Mouse (Mus musculus) adrenal gland (tissue): ENCODE measurements around the gene S1pr4.

Source experiments
- intact Hi-C: fragments of 180-260 bp; cut with DNase I; formaldehyde crosslinking; loops from one replicate; pipeline ENCODE4 v1.15.1; 2025
- long read RNA-seq, 2 experiments: library from polyadenylated mRNA; unstranded; transcript quantifications; one replicate each; pipeline ENCODE4 v2.0.0; 2020; ENCODE audit warnings: borderline replicate concordance in 1 of 2; ENCODE audit not compliant: insufficient replicate concordance in 1 of 2

S1pr4 gene
- long read RNA-seq, experiment 1, partial matches to known transcripts, result 0 of 2 reads
- long read RNA-seq, experiment 1, other reads (novel, unspliced or antisense), result 0 of 2 reads
- long read RNA-seq, experiment 2, partial matches to known transcripts, result 0 of 4 reads
- long read RNA-seq, experiment 2, other reads (novel, unspliced or antisense), result 0 of 4 reads

DNA sequence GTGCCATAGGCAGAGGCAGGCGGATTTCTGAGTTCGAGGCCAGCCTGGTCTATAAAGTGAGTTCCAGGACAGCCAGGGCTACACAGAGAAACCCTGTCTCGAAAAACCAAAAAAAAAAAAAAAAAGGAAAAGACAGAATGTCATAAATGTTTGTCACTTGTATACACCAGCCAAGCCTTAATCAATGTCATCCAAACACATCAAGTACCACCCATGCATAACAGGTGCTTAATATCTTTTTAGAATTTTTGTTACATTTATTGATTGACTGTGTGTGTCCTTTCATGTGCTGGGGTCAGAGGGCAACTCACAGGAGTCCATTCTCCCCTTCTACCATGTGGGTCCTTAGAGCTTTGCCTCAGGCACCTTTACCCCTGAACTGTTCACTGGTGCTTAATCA lies at the start of gene S1pr4:
Gene S1pr4 (minus strand): TSS at position 101 of the 400 bp plus-strand sequence.
- intact Hi-C loops, result loop anchor here (5.0 kb wide), 2 partner anchors 52 to 672 kb away; no protein-coding TSS in a partner anchor

DNA sequence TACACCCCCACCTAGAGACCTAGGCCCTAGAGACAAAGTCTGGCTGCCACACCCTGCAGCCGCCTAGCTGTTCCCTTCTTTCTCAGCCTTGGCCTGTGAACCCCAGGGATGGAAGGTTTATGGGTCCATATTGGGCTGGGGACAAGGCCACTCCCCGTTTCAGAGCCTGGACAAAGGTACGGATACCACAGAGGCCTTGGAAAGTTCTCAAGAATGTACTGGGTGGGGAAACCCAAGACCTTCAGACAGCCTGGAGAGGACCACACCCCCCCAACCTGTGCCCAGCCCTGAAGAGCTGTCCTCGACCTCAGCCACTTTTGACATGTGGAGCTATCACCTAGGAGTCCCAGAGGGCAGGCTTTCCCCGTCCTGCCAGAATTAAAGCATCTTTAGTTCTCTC lies 49.0 kb upstream of the S1pr4 start:
- intact Hi-C loops, result no loop called here

DNA sequence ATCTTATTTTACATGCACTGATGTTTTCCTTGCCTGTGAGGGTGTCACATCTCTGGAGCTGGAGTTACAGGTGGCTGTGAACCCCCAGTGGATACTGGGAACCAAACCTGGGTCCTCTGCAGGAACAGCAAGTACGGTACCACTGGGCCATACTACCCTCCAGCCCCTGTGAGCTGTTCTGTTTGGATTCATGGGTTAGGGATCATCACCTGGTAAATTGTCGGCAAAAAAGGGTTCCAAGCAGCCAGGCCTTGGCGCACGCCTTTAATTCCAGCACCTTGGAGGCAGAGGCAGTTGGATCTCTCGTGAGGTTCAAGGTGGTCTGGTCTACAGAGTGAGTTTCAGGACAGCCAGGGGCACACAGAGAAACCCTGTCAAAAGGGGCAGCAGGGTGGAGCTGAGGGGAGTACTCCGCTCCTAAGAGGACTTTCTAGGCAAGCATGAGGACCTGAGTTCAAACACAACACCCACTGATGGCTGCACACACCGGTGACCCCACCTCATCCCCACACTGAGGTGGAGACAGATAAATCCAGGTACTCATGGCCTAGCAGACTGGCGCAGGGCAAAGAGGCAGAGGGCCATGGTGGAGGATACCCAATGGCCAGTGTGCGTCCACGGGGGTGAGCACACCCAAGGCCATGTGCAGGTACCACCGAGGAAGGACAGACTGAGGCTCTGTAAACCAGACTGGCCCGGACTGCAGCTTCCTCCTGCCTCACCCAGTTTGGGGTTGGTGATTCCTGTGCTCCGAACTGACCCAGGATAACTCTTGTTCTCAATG lies 47.0 kb upstream of the S1pr4 start:
- intact Hi-C loops, result no loop called here

DNA sequence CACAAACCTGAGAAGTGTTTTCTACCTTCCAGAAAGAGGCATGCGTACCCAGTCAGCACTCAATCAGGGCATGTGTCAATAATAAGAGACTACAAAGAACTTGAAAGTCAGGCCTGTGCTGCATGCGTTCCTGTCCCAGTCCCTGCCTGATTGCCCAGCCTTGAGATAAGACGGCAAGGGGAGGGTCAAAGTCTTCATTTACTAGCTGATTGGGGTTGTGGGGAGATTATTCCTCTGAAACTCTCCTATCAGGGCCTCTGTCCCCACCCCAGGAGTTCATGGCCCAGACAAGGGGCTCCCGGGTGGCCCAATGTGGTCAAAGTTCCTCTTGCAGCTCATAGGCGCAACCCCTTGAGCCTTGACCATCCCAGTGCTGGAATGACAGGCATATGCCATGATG lies 46.4 kb upstream of the S1pr4 start:
- intact Hi-C loops, result no loop called here

DNA sequence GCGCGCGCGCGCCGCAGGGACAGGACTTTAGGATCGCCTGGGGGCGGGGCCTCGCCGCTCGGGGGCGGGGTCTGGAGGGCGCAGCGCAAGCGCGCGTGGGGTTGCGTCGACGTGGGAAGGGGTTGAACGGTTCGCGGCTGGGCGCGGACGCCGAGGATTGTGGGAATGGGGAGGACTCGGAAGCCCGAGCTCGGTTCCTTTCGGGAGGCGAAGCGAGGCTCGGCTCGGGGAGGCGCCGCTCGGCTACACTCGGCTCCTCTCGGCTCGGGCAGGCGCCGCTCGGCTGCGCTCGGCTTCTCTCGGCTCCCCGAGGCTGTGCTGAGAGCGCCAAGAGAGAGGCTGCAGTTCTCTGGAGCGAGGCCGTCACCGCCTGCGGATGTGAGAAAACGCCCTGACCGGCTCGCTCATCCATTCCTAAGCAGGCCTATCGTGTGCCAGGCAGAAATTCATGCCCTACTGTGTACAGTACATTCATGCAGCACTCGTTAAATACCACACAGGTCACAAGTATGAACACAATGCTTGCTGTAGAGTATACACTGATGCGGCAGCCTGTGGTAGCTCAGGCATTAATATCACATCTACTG lies 45.3 kb upstream of the S1pr4 start, which contains the start of gene Gna11:
Gene Gna11 (minus strand): TSS at position 30 of the 587 bp plus-strand sequence.
- intact Hi-C loops, result no loop called here

DNA sequence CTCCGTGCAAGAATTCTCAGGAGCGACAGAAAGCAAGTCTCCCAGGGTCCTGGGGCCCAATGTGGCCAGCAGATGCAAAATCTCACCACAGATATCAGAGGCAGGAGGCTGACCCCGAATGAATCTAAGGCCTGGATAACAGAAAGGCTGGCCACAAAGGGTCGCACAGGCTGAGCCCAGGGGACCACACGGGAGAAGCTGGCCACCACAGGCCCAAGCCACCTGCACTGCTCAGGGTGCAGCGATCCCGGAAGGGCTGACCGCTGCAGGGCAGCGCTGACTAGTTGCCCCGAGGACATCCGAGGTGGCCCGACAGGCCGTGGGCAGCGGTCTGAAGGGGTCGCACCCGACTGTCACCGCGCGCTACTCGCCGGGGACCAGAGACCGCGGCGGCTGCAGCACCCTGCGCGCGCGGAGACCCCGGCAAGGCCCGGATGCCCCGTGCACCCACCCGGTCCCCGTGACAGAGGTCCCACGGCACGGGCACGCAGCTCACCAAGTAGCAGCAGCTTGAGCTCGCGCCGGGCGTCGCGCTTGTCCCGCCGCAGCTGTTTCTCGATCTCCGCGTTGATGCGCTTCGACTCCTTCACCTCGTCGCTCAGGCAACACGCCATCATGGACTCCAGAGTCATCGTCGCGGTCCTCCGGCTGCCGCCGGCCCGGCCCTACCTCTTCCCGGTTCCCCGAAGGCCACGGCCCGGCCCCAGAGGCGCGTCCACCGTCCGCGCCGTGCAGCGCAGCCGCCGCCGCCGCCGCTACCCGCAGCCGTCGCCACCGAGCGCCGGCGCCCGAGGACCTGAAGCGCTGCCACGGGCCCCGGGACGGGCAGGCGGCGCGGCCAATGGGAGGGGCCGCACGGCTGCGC lies 44.6 kb upstream of the S1pr4 start:
- intact Hi-C loops, result no loop called here

DNA sequence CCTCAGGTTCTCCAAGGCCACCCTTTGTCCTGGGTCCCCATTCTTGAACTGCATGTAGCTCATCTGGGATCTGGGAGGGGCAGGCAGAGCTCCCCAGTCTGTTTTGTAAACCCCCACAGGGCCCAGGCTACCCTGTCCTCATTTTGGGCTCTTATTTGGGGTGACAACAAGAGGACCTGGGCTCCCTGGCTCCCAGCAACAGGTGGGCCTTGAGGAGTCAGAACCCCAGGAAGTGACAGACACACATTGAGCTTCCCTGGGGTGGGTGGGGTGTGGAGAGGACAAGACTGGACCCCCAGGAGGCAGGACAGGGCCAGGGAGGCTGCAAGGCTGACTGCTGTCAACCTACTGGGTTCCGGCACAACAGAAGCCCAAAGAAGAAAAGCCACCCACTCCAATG lies 43.7 kb upstream of the S1pr4 start:
- intact Hi-C loops, result no loop called here

DNA sequence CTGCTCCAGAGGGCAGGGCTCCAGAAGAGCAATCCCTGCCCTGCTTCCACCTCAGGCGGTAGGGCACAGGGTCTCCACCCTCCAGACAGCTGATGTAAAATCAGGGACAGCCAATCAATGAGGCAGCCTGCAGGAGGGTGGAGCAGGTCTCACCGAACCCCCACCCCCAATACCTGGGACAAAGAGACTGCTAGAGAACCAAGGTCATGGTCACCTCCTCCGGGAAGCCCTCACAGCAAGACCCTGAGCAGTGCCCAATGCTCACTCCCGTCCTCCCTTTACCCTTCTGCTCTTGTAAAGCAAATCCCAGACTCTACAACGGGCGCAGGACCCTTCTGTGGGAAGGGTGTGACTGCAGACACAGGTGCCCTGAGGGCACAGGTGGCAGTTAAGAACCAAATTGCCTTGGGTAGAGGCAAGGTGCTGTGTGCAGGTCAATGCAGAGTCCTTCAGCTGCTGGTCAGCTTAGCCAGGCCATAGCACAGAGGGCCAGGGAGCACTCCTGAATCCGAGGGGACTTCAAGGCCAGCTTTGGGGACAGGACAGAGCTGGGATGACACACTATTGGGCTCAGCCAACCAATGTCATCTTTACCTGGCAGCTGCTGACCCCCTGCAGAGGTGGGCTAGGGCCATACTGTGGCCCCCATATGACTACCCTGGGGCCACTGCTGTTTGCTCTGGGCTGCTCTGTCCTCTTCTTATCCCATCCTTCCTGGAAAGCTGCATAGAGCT lies 43.0 kb upstream of the S1pr4 start:
- intact Hi-C loops, result no loop called here

DNA sequence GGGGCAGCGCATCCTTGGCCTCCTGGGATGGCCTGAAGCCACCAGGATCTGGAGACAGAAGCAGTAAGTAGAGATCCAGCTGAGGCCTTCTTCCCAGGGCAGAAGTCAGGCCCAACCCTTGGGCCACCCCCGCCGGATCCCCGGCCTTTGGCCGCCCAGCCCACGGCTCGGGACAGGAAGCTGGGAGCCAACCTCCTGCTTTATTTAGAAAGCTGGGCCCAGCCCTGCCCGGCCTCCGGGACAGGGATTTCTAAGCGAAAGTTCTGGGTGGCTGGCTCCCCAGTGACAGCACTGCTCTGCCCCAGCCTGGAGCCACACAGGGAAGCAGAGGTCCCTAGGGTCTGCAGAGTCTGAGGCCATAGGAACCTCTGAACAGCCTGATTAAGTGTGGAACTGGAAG lies 41.9 kb upstream of the S1pr4 start:
- intact Hi-C loops, result no loop called here

DNA sequence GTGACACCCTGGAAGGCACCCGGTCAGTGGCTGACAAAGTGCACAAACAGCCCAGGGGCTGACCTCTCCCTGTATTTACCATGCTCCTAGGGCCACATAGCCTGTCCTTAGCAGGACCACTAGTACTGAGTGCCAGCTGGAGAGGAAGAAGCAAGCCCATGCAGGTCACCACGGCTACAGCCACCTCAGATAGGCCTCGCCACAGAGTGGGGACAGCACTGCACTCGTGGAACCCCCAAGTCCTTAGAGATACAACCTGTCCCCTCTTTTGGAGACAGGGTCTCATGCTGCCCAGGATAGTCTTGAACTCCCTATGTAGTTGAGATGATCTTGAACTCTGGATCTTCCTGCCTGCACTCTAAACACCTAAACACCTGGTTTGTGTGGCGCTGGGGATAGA lies 41.4 kb upstream of the S1pr4 start:
- intact Hi-C loops, result no loop called here

DNA sequence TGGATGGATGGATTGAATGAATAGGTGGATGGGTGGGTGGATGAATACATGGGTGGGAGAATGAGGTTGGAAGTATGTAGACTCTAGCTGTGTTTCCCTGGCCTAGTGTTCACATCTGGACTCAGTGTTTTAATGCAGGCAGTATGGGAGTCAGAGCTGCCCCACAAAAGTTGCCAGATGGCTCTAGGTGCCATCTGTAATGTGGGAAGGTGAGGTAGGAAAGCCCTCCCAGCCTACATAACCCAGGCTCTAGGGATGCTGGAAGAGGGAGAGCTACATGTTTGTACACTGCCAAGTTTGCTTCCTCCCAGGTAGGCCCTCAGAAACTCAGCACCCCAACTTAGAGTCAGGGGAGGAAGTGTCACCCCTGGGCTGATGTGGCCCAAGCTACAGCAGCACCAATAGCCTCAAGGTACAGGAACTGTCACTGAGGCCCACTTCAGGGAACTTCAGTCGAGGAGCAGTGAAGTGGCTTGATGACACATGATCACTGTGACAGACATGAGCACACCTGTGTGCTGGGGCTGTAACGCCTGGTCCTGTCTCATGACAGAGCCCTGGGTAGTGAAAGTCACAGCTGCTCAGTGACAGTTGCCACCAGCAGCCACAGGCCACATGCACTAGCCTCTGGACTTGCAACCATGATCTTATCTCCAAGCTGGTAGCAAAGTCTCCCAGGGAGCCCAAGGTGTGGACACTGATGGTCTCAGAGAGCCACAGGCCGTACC lies 38.6 kb upstream of the S1pr4 start:
- intact Hi-C loops, result no loop called here

DNA sequence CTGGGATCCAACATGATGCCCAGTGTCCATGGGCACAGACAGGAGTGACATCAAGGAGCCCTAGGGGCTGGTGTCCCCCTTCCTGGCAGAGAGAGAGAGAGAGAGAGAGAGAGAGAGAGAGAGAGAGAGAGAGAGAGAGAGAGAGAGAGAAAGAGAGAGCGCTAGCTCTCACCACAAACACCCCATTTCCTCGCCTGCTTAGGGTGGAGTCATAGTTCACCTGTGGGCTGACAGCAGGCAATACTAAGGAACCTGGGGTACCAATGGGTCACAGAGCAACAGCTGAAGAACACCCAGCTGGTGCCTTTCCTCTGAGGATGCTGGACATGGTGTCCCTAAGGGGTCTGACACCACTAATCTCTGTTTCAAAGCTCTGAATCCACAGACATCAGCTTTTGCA lies 37.5 kb upstream of the S1pr4 start:
- intact Hi-C loops, result no loop called here

DNA sequence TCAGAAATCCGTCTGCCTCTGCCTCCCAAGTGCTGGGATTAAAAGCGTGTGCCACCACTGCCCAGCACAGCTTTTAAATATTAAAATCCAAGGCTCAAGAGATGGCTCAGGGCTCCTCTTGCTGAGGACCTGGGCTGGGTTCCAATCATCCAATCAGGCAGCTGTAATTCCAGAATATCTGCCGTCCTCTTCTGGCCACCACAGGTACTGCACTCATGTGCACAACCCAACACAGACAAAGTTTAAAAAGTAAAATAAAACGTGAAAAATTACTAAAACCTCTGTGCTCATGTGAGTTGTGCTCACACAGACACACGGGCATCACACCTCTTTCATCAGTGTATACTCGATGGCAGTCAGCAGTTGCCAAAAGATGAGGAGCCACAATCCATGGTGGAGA lies 36.8 kb upstream of the S1pr4 start:
- intact Hi-C loops, result no loop called here

DNA sequence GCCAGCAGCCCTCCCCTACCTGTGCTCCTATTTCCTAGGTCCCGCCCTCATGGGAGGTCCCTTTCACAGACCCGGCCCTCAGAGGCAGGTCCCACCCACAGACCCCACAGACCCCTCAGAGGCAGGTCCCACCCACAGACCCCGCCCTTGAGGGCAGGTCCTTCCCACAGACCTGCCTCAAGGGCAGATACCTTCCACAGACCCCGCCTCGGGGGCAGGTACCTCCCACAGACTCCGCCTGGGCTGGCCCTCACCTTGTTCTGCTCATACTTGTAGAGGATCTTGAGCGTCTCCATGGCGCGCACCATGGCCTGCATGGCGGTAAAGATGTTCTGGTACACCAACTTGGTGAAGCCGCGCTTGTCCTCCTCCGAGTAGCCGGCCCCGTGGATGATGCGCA lies 34.9 kb upstream of the S1pr4 start:
- intact Hi-C loops, result no loop called here

DNA sequence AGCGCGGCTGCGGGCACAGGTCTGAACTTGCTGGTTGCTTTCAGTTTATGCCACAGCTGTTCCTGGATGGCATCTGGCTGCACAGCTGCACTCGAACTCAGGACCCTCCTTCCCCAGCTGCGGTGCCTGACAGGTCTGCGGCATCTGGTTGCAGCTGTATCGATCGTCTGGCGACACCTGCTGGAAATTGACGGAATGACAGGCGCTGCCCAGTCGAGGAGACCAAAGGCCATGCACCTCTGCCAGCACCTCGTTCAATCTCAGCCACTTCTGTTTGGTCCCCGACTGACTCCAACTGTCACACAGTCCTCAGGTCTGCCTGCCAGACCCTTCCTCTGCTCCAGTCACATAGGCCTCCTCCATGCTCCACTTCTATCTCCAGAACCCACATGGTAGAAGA lies 26.8 kb upstream of the S1pr4 start:
- intact Hi-C loops, result loop anchor here (2.0 kb wide), 1 partner anchor 24 kb away; no protein-coding TSS in a partner anchor

DNA sequence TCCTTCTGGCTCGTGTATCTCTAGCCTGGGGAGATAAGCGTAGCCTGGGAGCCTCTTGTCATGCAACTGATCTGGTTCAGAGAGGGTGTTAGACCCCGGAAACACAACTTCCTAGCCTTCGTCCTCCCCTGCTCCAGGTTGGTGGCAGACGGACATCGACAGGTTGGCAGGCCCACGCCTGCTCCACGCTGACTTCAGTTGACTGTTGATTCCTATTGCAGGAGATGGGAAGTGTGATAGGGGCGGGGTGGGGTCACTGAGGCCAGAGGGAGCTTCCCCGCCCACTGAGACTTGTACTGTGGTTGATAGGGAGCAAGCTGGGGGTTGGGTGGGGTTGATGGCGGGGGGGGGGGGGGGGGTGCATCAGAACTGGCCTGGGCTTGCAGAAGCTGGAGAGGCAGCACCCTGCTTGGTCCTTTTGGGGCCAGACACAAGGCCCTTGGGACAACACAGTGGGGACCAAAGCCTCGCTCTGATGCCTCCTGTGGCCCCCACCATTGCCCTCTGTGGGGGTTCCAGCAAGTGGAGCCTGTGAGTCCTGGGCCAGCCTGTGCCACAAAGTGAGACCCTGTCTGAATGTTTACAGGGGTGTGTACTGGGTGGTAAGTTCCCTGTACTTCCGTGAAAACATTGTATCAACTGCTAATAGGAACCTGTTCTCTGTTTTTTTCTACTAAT lies 25.2 kb upstream of the S1pr4 start:
- intact Hi-C loops, result no loop called here

DNA sequence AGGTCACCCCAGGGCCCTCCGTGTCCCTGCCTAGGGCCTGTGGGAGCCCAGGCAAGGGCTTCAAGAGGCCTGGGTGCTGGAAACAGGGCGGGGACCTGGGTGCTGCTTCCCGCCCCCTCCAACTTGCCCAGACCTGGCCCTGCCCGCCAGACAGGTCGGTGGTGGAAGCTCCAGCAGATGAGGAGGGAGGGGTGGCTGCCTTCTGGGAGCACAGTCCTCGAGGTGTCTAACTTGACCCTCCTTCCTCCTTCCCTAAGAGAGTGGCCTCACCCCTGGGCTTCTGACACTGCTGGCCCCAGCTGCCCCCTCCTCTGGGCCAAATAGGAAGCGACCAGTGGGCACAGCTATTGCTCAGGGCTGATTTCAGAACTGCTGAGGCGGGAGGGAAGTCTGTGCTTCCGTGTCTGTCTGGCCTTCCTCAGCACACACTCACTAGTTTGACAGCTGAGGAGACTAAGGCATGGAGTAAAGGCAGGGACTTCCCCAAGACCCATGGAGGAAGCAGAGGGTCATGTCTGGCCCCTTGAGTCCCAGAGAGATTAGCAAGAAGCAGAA lies 24.2 kb upstream of the S1pr4 start, which contains the start of gene Gna15:
Gene Gna15 (minus strand): TSS at position 175 of the 555 bp plus-strand sequence.
- intact Hi-C loops, result no loop called here

DNA sequence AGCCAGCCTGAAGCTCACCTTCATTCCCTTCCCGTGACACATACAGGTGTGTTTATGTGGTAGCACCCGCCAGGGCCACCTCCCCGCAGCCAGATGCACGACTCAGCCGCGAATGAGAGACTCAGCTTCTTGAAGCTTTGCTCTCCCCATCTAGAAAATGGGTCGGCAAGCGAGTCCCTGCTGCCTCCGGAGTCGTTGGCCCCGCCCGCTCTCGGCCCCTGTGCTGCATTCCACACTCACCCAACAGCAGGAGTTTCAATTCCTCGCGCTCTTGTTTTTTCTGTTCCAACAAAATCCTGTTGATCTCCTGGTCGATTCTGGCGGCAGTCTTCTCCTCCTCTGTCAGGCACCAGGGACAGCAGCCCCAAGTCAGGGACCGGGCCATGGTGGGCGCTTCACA lies 23.6 kb upstream of the S1pr4 start:
- intact Hi-C loops, result no loop called here

DNA sequence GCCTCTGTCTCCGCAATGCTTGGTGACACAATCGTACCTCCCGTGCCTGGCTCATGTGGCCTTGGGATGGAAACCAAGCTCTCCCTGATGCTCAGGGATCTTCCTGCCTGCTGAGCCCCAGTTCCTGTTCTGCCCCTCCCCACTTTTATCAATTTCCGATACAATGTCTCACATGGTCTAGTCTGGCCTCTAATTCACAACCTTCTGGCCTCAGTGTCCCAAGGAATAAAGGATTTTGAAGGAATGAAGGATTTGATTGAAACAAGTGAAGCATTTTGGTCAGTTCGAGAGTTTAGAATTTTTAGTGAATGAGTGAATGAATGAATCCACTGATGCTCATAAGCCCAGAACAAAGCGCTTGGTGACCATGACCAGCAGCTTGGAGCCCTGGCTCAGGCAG lies 23.2 kb upstream of the S1pr4 start:
- intact Hi-C loops, result no loop called here
